In genomic region chr14:60739616-60740015, GRCm38 (mm10) we compare ENCODE assay signal across 9 mouse cellular contexts. TPM values are rescaled to one million over a fixed set of nuclear protein-coding genes. Genes with fewer than 3 reads are reported as not detected.
DNase-seq lines count a peak whose midpoint lies in the region; ATAC-seq and TF ChIP-seq lines count a peak whose summit lies in the region.
"Had no signal": no experiment of that assay in that cellular context is flagged by ENCODE, and none has a peak within 500 bp of the region (broad histone marks: within the 10 kb centered on the region; RNA-seq: fewer than 3 reads in every experiment).

No protein-coding gene starts in this region.

- no peak for TF ChIP-seq CTCF in gastrocnemius, adult 2 months (IDR thresholded peaks at IDR 0.05)

- H3K4me1 ChIP-seq in hindbrain, embryonic 15.5 days (replicated peaks) = peaks cover 48% of the 10 kb centered on the region

- no peaks in the 10 kb centered on the region for H3K27me3 ChIP-seq in hindbrain, embryonic 15.5 days

- peak overlapping the region; percentile 46 for H3K27ac ChIP-seq in gastrocnemius, adult 2 months
- H3K27ac ChIP-seq in hindbrain, embryonic 15.5 days (replicated peaks) = 0 out of 2 replicates have a peak overlapping the region, but pooled peaks have one; percentile 32

- no peak for ATAC-seq in hindbrain, embryonic 15.5 days (ENCODE audit: low FRiP score, low read depth)

- H3K4me3 ChIP-seq in gastrocnemius, adult 2 months = no peak overlapping the region
- no peak overlapping the region for H3K4me3 ChIP-seq in hindbrain, embryonic 15.5 days

- no peak for DNase-seq in gastrocnemius, adult 2 months
- DNase-seq in gastrocnemius, adult 8-10 months (ENCODE audit: low spot score in 2 of 2) = no peak
- peak; percentile 12 for DNase-seq in ovary, postnatal 36 days (ENCODE audit: low spot score)
- no peak for DNase-seq in ovary, postnatal 10 days (ENCODE audit: low spot score)
- DNase-seq in thymus, postnatal 25 days = peak; percentile 42
- no peak for DNase-seq in c-Kit-positive CD71-positive TER-119-positive erythroid progenitor cells, embryonic 14.5 days (ENCODE audit: low spot score)
- no peak for DNase-seq in layer of hippocampus, postnatal 25 days (ENCODE audit: extremely low spot score in 1 of 2, low spot score in 1 of 2)

- H3K36me3 ChIP-seq in hindbrain, embryonic 15.5 days = no peaks in the 10 kb centered on the region

- no peak overlapping the region for H3K9ac ChIP-seq in hindbrain, embryonic 15.5 days

- H3K9me3 ChIP-seq in hindbrain, embryonic 15.5 days = no peaks in the 10 kb centered on the region

- WGBS in hindbrain, embryonic 15.5 days = 73% methylated on average over 12 of the region's 12 CpGs

- no peak overlapping the region for H3K4me2 ChIP-seq in hindbrain, embryonic 15.5 days

- intact Hi-C loops in gastrocnemius, adult 2 months (cut with DNase I) = loop anchor here (5.0 kb wide), 1 partner anchor 32 kb away; no protein-coding TSS in a partner anchor

RNA-seq across cellular contexts. Expression of gene C1qtnf9, which starts 28.3 kb away (rescaled TPM):
- total RNA-seq in gastrocnemius, adult 2 months (2021) = 10 to 100 TPM; 18.0 to 20.4 TPM
- 10 to 100 TPM; 11.8 to 23.1 (median 15.8) TPM for total RNA-seq in gastrocnemius, adult 8-10 months (2022)
- polyA plus RNA-seq in hindbrain, embryonic 15.5 days (2015; fragmentation: Nextera tagmentation; extraction: Ambion mirVana) = 0.08 and 0.22 TPM in 2 replicates
- under 1 TPM; 0.31 to 0.42 TPM for total RNA-seq in layer of hippocampus, postnatal 25 days (2021)
- total RNA-seq: hematopoietic stem cell, adult 5-6 weeks had no signal

RNA-seq across cellular contexts. Expression of gene Mipep, which starts 44.8 kb away (rescaled TPM):
- 10 to 100 TPM; 32.7 to 38.3 TPM for total RNA-seq in gastrocnemius, adult 2 months (2021)
- total RNA-seq in gastrocnemius, adult 8-10 months (2022) = 10 to 100 TPM; 35.0 to 37.7 (median 36.3) TPM
- 18.6 and 20.2 TPM in 2 replicates for polyA plus RNA-seq in hindbrain, embryonic 15.5 days (2015; fragmentation: Nextera tagmentation; extraction: Ambion mirVana)
- total RNA-seq in layer of hippocampus, postnatal 25 days (2021) = 10 to 100 TPM; 30.1 to 31.9 TPM

Comparison
In these comparisons a context has a peak if more than half of its experiments do, and no peak if none do; other contexts are left out.
1. DNase-seq: peak in ovary, postnatal 36 days (single experiment) and thymus, postnatal 25 days (single experiment); none in gastrocnemius, adult 2 months (single experiment), gastrocnemius, adult 8-10 months (0 of 2), ovary, postnatal 10 days (single experiment), c-Kit-positive CD71-positive TER-119-positive erythroid progenitor cells, embryonic 14.5 days (single experiment) and layer of hippocampus, postnatal 25 days (0 of 2).
2. RNA of gene C1qtnf9, which starts 28.3 kb away (total RNA-seq): 18.0 to 20.4 TPM in gastrocnemius, adult 2 months and 11.8 to 23.1 TPM in gastrocnemius, adult 8-10 months; 0.31 to 0.42 TPM in layer of hippocampus, postnatal 25 days; every median in the first group is over 4 times any median in the second.